Mouse (Mus musculus) bone marrow macrophage, adult 2 months (primary cell): ENCODE results near the gene Tmem119. TPM values are rescaled to one million over a fixed set of nuclear protein-coding genes. Genes with fewer than 3 reads are reported as not detected.
A peak's percentile ranks its signal among the peaks of the same experiment; 100 is the strongest.

Source experiments
- H3K27ac ChIP-seq: 2 replicates; pipeline ENCODE4 v1.5.1; 2012; ENCODE audit warnings: low read depth, low read length; ENCODE audit not compliant: insufficient read depth
- H3K4me1 ChIP-seq: 2 replicates; pipeline ENCODE4 v1.6.1; 2012; ENCODE audit warnings: low read length; ENCODE audit not compliant: control insufficient read depth, insufficient read depth
- H3K4me3 ChIP-seq: 2 replicates; pipeline ENCODE4 v1.5.1; 2012; ENCODE audit warnings: mild to moderate bottlenecking, low read length, moderate library complexity; ENCODE audit not compliant: insufficient read depth
- CTCF ChIP-seq: IDR thresholded peaks from 2 replicates; pipeline ENCODE4 v1.5.1; 2012; ENCODE audit warnings: low read depth, mild to moderate bottlenecking, low read length, moderate library complexity
- POLR2A ChIP-seq: IDR thresholded peaks from 2 replicates; pipeline ENCODE4 v1.6.1; 2012; ENCODE audit warnings: mild to moderate bottlenecking, low read depth, low read length, borderline replicate concordance
- polyA plus RNA-seq: library from polyadenylated mRNA; stranded (reverse); fragments of >200 nt; gene quantifications from 2 replicates; pipeline ENCODE4 v1.2.4, GENCODE M21; 2012; ENCODE audit not compliant: missing spikeins, insufficient read depth, insufficient read length

The Tmem119 gene
- polyA plus RNA-seq, 1 experiment, result 0.99 TPM

GRCm38 (mm10) chr5:113836961-113837360, 36.6 kb upstream of the Tmem119 start:
- H3K27ac ChIP-seq, result no peak overlapping the region
- peaks cover 29% of the 10 kb centered on the region for H3K4me1 ChIP-seq
- no peak overlapping the region for H3K4me3 ChIP-seq
- TF ChIP-seq CTCF (no peak), POLR2A (no peak)

GRCm38 (mm10) chr5:113833316-113833947, 33.1 kb upstream of the Tmem119 start:
- H3K4me3 ChIP-seq, result no peak overlapping the region
- TF ChIP-seq CTCF (no peak), POLR2A (no peak)
- H3K27ac ChIP-seq, result no peak overlapping the region
- H3K4me1 ChIP-seq, result peaks cover 21% of the 10 kb centered on the region

- H3K4me1 ChIP-seq, result peaks cover 30% of the 10 kb centered on the region
- TF ChIP-seq CTCF (no peak), POLR2A (no peak)
- no peak within 1 kb of the TSS for H3K27ac ChIP-seq
- no peak within 1 kb of the TSS for H3K4me3 ChIP-seq
Observed at GRCm38 (mm10) chr5:113832490-113832901, 32.2 kb upstream of the Tmem119 start, which contains the start of gene Selplg. Selplg (minus strand) TSS chr5:113832644.

DNA sequence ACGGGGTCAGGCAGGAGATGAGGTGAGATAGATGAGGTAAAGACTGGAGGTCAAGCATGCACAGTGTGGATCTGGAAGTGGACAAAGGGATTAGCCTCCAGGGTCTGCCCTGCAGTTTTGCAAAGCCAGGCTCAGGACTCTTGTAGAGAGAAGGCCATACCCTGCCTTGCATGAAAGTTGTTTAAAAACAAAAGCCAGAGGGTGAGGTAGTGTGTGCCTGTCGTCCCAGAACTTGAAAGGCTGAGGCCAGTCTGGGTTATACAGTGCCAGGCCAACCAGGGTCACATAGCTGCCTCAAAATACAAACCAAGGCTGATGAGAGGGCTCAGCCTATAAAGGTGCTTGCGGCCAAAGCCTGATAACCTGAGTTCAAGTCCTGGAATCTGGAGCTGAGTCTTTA, 31.4 kb upstream of the Tmem119 start:
- TF ChIP-seq CTCF (no peak), POLR2A (no peak)
- Histone ChIP-seq H3K4me1 (peaks cover 36% of the 10 kb centered on the region), H3K27ac (no peak overlapping the region), H3K4me3 (no peak overlapping the region)

DNA sequence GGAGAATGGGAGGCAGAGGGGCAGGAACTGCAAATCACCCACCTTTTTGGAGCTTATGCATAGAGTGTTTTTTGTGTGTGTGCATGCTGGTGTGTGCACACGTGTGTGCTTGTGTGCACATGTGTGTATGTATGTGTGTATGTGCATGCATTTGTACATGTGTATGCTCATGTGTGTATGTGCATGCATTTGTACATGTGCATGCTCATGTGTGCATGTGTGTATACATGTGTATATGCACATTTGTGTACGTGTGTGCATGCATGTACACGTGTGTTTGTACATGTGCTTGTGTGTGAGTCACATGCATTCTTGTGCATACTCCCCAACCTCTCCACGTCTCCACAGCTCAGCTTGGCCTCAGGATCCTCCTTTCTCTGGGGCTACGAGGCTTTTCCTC, 30.5 kb upstream of the Tmem119 start:
- TF ChIP-seq POLR2A (no peak), CTCF (no peak)
- 0 out of 2 replicates have a peak overlapping the region, but pooled peaks have one; percentile 61 for H3K4me3 ChIP-seq
- H3K27ac ChIP-seq, result no peak overlapping the region
- H3K4me1 ChIP-seq, result peaks cover 36% of the 10 kb centered on the region

GRCm38 (mm10) chr5:113830292-113830643, 30.0 kb upstream of the Tmem119 start:
- H3K27ac ChIP-seq, result peak overlapping the region; percentile 46
- TF ChIP-seq CTCF (no peak), POLR2A (no peak)
- H3K4me3 ChIP-seq, result peak overlapping the region; percentile 61
- peaks cover 35% of the 10 kb centered on the region for H3K4me1 ChIP-seq

DNA sequence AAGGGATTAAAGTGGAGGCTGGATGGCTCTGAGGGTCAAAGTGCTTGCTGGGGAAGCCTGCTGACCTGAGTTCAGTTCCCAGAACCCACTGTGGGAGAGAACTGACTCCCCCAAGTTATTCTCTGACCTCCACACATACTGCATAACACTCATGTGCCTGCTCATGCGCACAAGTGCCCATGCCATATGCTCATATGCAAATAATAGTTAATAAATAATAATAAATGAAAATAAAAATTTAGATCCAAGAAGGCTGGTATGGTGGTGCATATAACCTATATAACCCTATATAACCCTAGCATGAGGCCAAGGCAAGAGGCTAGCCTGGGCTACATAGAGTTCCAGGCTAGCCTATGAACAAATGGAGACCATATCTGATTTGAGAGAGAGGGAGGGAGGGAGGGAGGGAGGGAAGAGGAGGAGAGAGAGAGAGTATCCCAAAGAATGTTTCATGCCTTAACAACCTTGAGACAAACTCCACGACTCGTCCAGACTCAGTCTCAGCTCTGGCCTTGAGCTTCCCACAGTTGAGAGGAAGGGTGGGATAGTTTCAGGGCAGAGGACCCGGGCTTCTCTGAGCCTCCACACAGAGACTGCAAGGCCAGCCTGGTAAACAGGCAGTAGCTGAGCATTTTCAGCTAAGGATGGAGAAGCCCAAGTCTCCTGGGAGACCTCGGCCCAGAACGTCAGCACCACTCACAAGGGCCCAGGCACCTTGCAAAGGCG, 29.4 kb upstream of the Tmem119 start:
- Histone ChIP-seq H3K4me1 (peaks cover 31% of the 10 kb centered on the region), H3K27ac (peak overlapping the region; percentile 46), H3K4me3 (peak overlapping the region; percentile 61)
- TF ChIP-seq POLR2A (no peak), CTCF (no peak)

GRCm38 (mm10) chr5:113828481-113828880, 28.2 kb upstream of the Tmem119 start:
- Histone ChIP-seq H3K4me3 (peak overlapping the region; percentile 8; the same call in 1 of the 2 replicates), H3K27ac (0 out of 2 replicates have a peak overlapping the region, but pooled peaks have one; percentile 1)

GRCm38 (mm10) chr5:113827991-113828411, 27.7 kb upstream of the Tmem119 start:
- no peak for TF ChIP-seq CTCF
- no peak for TF ChIP-seq POLR2A
- Histone ChIP-seq H3K4me3 (peak overlapping the region; percentile 8; the same call in 1 of the 2 replicates), H3K4me1 (peaks cover 35% of the 10 kb centered on the region), H3K27ac (no peak overlapping the region)

More at GRCm38 (mm10) chr5:113828481-113828880, 28.2 kb upstream of the Tmem119 start:
- H3K4me1 ChIP-seq, result peaks cover 35% of the 10 kb centered on the region
- TF ChIP-seq POLR2A, result no peak
- TF ChIP-seq CTCF, result no peak

- Histone ChIP-seq H3K27ac (no peak overlapping the region), H3K4me1 (peaks cover 35% of the 10 kb centered on the region), H3K4me3 (no peak overlapping the region)
- TF ChIP-seq POLR2A, result no peak
- no peak for TF ChIP-seq CTCF
Observed at GRCm38 (mm10) chr5:113826619-113827018, 26.3 kb upstream of the Tmem119 start.
